Mouse (Mus musculus) lung, postnatal 0 days (tissue): ENCODE data around the gene Trim11.

Experiments
- CTCF ChIP-seq: IDR thresholded peaks from 2 replicates; pipeline ENCODE4 v1.5.1; 2016; ENCODE audit warnings: antibody characterized with exemption, mild to moderate bottlenecking
- EP300 ChIP-seq: IDR thresholded peaks from 2 replicates; pipeline ENCODE4 v1.6.1; 2016; ENCODE audit warnings: antibody characterized with exemption, mild to moderate bottlenecking, control low read depth

GRCm38 (mm10) chr11:58985299-58985917 lies 7.5 kb downstream of the Trim11 start:
- TF ChIP-seq CTCF: no peak
- no peak for TF ChIP-seq EP300
